Mouse (Mus musculus) gastrocnemius, postnatal 25 days (tissue): ENCODE data around the gene Kcnh1. TPM values are rescaled to one million over a fixed set of nuclear protein-coding genes. Genes with fewer than 3 reads are reported as not detected.

Experiments used
- DNase-seq: peaks from one replicate; pipeline ENCODE4 v3.0.0; 2022
- long read RNA-seq, 2 experiments: library from polyadenylated mRNA; stranded (forward); transcript quantifications; one replicate each; pipeline ENCODE4 v2.0.0; 2021
- total RNA-seq, 2 experiments: library from RNA; stranded (reverse); gene quantifications; 1 replicate in 1 of 2; 2 replicates in 1 of 2; pipeline ENCODE4 v1.2.3; 2021

Kcnh1 gene
- total RNA-seq: under 1 TPM in 1 of 2 experiments, not detected in 1; 0.03 TPM
- long read RNA-seq, experiment 1: 0 reads
- long read RNA-seq, experiment 2: 0 reads

GRCm38 (mm10) chr1:192190508-192191321 is at the start of gene Kcnh1:
Kcnh1 (plus strand) TSS chr1:192190774.
- peak; percentile 78 for DNase-seq

- no peak for DNase-seq
Measured at GRCm38 (mm10) chr1:192151179-192151578, 39.4 kb upstream of the Kcnh1 start.

DNA sequence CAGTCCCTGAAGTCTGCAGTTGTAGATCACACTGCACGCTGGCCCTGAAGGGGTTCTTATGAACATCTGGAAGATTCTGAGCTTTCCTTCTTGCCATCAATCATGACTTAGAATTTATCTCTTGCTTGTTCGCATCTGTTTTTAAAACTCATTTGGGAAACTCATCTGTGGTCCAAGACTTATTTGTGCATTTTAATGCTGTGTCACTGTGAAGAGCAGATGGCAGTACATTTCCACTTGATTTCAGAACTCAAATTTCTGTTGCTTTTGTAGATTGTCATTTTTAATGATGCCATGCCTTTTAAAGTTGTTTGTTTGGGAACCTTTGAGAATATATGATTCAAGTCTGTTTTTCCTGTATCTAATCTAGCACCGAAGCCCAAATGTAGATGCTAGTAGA is 19.1 kb upstream of the Kcnh1 start:
- DNase-seq: no peak

GRCm38 (mm10) chr1:192179877-192180276 is 10.7 kb upstream of the Kcnh1 start:
- no peak for DNase-seq

DNA sequence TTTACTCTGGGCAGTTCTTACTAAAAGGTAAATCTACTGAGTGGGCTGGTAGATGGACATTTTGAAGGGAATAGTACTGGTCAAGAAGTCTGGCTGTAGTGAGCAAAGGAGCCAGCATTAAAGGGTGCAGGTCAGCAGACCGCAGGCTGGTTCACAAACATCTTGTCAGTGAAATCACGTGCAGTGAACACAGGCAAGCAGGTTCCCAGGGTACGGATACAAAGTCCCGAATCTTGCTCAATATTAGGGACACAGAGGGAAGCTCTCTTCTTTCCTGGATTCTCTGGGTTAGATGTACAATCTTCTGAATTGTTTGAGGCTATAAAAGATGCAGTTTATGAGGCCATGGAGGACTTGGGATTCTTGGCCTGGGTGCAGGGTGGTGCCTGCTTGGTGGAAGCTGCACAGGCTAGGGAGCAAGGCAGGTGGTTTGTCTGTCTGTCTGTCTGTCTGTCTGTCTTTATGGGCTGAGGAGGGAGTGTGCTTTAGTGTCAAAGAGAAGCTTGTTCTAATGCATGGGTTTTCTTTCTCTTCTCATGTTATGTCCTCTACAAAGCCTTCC is 8.8 kb upstream of the Kcnh1 start:
- no peak for DNase-seq

DNA sequence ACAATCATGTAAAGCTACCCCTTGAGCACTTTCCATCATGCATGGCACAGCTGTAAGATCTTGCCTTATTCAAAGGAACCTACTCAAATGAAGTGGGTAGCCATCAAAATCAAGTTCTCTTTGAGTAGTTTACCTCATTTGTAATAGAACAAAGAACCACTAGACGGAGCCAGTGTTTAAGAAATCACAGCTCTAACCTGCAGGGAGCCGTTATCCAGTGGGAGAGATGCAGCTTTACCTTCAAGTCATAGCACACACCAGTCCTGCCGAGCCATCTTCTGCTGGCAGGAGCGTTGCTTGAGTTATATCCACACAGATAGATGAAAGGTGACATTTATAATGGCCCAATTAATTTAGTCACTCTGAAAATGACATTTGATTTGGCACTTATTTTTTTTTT is 1.5 kb upstream of the Kcnh1 start:
- no peak for DNase-seq

DNA sequence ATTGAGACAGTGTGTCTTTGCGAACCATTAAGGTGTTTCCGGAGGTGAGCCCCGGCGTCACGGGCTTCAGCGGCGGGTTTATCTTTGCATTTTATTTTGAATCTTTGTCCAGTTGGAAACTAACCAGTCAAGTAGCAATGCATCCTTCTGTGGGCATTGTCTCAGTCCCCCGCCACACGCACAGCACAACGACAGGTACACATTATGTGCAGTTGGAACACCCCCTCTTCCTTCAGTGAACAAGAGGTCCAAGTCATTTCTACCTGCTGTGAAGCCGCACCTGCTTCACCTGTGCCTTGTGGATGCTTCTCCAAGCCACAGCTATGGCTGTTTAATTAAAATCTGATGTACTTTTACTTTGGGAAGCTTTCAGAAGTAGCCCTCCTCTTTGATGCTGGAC is 803 bp upstream of the Kcnh1 start:
- no peak for DNase-seq

GRCm38 (mm10) chr1:192191322-192191639 is 707 bp downstream of the Kcnh1 start:
- no peak for DNase-seq

DNA sequence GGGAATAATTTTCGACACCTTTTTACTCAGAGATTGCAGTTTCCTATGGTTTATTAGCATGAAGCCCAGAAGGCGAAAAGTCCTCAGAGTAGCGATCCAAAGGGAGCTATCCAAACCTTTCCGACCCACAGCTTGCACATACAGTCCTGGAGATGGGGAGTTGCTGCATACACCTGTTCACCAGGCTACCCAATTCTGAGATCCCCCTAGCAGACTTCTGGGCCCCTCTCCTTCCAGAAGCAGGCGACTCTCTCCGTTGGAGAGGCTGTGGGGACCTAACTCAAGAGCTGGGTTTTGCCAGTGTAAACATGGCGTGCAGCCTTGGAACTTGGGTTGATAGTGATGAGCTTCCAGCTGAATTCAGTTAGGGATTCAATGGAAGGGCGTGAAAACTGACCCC is 1.3 kb downstream of the Kcnh1 start:
- no peak for DNase-seq

DNA sequence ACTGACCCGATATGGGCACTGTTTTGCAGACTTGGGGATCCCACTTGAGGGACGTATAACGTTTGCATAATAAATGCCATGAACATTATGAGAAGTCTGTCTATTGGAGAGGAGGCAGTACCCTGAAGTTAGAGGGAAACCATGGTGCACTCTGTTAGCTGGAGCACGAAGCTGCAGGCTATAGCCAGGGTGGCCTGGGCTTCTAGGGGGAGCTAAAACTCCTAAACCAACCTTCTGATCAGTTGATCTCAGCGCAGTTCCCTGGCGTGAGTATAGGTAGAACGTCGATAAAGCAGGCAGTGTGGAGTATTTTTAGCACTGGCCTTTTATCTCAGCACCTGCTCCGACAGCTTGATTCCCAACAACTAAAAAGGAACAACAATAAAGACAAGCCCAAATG is 2.1 kb downstream of the Kcnh1 start:
- no peak for DNase-seq

- no peak for DNase-seq
Measured at GRCm38 (mm10) chr1:192193656-192194055, 3.1 kb downstream of the Kcnh1 start.

GRCm38 (mm10) chr1:192197495-192197894 is 6.9 kb downstream of the Kcnh1 start:
- no peak for DNase-seq

GRCm38 (mm10) chr1:192202936-192203335 is 12.4 kb downstream of the Kcnh1 start:
- DNase-seq: no peak

GRCm38 (mm10) chr1:192207956-192208355 is 17.4 kb downstream of the Kcnh1 start:
- DNase-seq: no peak

GRCm38 (mm10) chr1:192212448-192212847 is 21.9 kb downstream of the Kcnh1 start:
- no peak for DNase-seq

- DNase-seq: no peak
Measured at GRCm38 (mm10) chr1:192214666-192215065, 24.1 kb downstream of the Kcnh1 start.

DNA sequence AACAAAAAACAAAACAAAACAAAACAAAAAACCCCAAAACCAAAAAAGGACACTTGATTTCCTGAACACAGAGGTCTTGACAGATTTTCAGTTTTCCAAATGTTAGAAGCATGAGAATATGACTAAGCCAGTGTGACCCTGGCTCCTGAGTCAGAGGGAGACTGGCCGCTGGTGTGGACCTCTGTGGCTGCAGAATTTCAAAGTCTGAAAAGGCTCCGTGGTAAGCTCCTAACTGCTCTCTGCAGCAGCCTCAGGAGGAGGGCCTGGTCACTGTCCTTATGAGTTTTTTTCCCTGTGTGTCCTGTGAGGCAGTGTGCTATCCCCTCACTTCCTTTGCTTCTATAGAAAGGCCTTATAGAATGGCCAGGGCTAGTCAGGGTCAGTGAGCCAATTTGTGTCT is 29.6 kb downstream of the Kcnh1 start:
- no peak for DNase-seq

DNA sequence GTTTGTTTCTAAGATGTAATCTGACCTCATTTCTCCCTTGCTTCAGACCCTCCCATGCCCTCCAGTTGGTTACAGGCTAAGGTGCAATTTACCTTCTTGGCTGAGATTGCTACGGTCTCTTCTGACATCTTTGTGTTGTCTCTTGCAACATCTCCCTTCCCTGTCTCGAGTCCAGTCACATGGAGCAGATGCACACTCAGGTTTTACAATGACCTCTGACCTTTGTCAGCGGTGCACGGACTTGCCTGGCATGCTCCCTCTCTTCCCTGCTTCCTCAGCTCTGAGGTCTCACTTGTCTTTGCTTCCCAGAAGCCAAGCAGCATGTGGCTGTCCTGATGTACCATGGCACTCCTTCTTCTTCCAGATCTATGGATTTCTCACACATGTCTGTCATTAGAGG is 33.6 kb downstream of the Kcnh1 start:
- DNase-seq: no peak

- DNase-seq: no peak
Measured at GRCm38 (mm10) chr1:192232696-192233095, 42.1 kb downstream of the Kcnh1 start.

- no peak for DNase-seq
Measured at GRCm38 (mm10) chr1:192246836-192247235, 56.3 kb downstream of the Kcnh1 start.

- no peak for DNase-seq
Measured at GRCm38 (mm10) chr1:192259146-192259545, 68.6 kb downstream of the Kcnh1 start.

- no peak for DNase-seq
Measured at GRCm38 (mm10) chr1:192259616-192260015, 69.0 kb downstream of the Kcnh1 start.

DNA sequence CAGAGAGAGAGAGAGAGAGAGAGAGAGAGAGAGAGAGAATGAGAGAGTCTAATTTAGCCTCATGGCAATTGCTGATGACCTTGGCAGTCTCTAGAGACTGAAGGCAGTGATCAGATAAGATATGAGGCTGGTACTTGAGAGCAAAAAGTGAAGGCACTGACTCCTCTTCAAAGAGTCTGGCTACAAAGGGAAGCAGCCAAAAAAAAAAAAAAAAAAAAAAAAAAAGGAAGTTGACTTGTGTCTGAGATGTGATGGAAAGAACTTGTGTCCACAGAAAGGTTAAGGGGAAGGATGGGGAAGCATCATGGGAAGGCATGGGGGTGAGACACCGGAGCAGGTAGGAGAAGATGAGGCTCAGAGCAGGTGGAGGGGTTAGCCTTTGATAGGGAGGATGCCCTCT is 75.1 kb downstream of the Kcnh1 start:
- no peak for DNase-seq

GRCm38 (mm10) chr1:192266956-192267355 is 76.4 kb downstream of the Kcnh1 start:
- no peak for DNase-seq
